Mouse (Mus musculus): Measurements from ENCODE around the gene Gm5930. TPM values are rescaled to one million over a fixed set of nuclear protein-coding genes. Genes with fewer than 3 reads are reported as not detected.

Gene Gm5930
- not detected in 2 replicates for polyA plus RNA-seq (2012; rRNA removed; ENCODE audit: low replicate concordance)

GRCm38 (mm10) chr14:44338484-44338883, at the start of gene Gm5930:
Gene Gm5930, minus strand, starts transcription at chr14:44338584.

GRCm38 (mm10) chr14:44365057-44365456, 26.7 kb upstream of the Gm5930 start, which contains the start of gene Gm8229:
Gene Gm8229, plus strand, starts transcription at chr14:44365357.

GRCm38 (mm10) chr14:44285280-44285679, 53.1 kb downstream of the Gm5930 start, which contains the start of gene Gm8220:
Gene Gm8220, plus strand, starts transcription at chr14:44285580.

Other genes with a start within 250 kb of the Gm5930 start
- 23.7 and 46.9 TPM in 2 replicates for gene Ear2, start 235.9 kb downstream of the Gm5930 start, polyA plus RNA-seq (2012; rRNA removed; ENCODE audit: low replicate concordance)
- gene Gm3327, start 214.7 kb downstream of the Gm5930 start, polyA plus RNA-seq (2012; rRNA removed; ENCODE audit: low replicate concordance), result not detected in 2 replicates
- gene Gm8212, start 140.9 kb downstream of the Gm5930 start, polyA plus RNA-seq (2012; rRNA removed; ENCODE audit: low replicate concordance), result not detected in 2 replicates
- gene 4930503E14Rik, start 125.3 kb downstream of the Gm5930 start, polyA plus RNA-seq (2012; rRNA removed; ENCODE audit: low replicate concordance), result not detected in 2 replicates
- gene Gm8220, start 53.0 kb downstream of the Gm5930 start, polyA plus RNA-seq (2012; rRNA removed; ENCODE audit: low replicate concordance), result not detected in 2 replicates
- gene Gm8229, start 26.8 kb upstream of the Gm5930 start, polyA plus RNA-seq (2012; rRNA removed; ENCODE audit: low replicate concordance), result not detected in 2 replicates
- gene Gm3371, start 72.1 kb upstream of the Gm5930 start, polyA plus RNA-seq (2012; rRNA removed; ENCODE audit: low replicate concordance), result not detected in 2 replicates
- not detected in 2 replicates for gene Gm8232, start 95.1 kb upstream of the Gm5930 start, polyA plus RNA-seq (2012; rRNA removed; ENCODE audit: low replicate concordance)
- gene BC061237, start 153.9 kb upstream of the Gm5930 start, polyA plus RNA-seq (2012; rRNA removed; ENCODE audit: low replicate concordance), result not detected in 2 replicates
- not detected in 2 replicates for gene Gm17093, start 179.7 kb upstream of the Gm5930 start, polyA plus RNA-seq (2012; rRNA removed; ENCODE audit: low replicate concordance)
- gene Gm8247, start 244.6 kb upstream of the Gm5930 start, polyA plus RNA-seq (2012; rRNA removed; ENCODE audit: low replicate concordance), result not detected in 2 replicates

Measured in subcutaneous adipose tissue, adult 2 months (tissue).